Comparison of ENCODE assay signal across 20 mouse cellular contexts in the genomic region with DNA sequence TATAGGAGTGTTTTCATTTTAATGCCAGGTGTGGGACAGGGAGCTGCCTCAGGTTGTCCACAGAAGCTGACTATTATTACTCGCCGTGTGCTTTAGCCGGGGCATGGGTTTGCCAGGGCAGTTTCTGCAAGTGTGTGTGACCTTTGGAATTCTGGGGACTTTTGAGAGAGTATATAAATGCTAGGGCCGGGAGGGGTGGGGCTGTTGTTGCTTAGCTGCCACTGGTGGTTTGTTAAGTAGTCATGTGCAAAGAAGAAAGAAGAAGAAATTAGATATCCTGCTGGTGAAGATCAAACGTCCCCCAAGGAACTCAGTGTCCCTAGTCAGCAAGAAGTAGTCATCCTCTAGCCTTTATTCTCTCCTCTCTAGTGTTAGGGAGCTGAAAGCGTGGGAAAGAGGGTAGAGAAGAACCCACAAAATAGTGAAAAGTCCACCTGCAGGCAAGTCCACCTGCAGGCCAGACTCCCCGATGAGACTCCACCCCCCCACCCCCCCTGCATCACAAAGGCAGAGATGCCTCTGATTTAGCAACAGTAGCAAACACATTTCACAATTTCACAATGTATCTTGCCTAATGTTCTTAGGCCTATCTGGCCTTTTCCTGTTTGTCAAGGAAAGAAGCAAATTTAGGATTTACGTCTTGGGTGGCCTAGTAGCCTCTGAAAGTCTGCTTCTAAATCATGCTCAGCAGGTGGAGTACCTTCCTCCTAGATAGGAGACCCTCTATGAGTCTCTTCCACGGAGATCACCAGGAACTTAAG. TPM values are rescaled to one million over a fixed set of nuclear protein-coding genes. Genes with fewer than 3 reads are reported as not detected.
DNase-seq lines count a peak whose midpoint lies in the region; ATAC-seq and TF ChIP-seq lines count a peak whose summit lies in the region.
"Had no signal": no experiment of that assay in that cellular context is flagged by ENCODE, and none has a peak within 500 bp of the region (broad histone marks: within the 10 kb centered on the region; RNA-seq: fewer than 3 reads in every experiment).

No protein-coding gene starts in this region.

- H3K27ac ChIP-seq in intestine, postnatal 0 days (ENCODE audit: low read depth, low read length), result peak overlapping the region; percentile 46; the same call in 1 of the 2 replicates
- H3K27ac ChIP-seq: forebrain, embryonic 12.5 days; hindbrain, postnatal 0 days; limb, embryonic 15.5 days; midbrain, embryonic 13.5 days; neural tube, embryonic 15.5 days; stomach, embryonic 15.5 days had no signal

- no peak overlapping the region for H3K4me3 ChIP-seq in intestine, postnatal 0 days (ENCODE audit: low read depth, low read length)
- H3K4me3 ChIP-seq: forebrain, embryonic 12.5 days; heart, embryonic 12.5 days; limb, embryonic 15.5 days; midbrain, embryonic 13.5 days; neural tube, embryonic 15.5 days; stomach, embryonic 15.5 days had no signal

- no peak for ATAC-seq in CD4-positive, CD25-positive, alpha-beta regulatory T cell, adult 4 months
- peak; percentile 55 for ATAC-seq in intestine, postnatal 0 days
- ATAC-seq: hindbrain, postnatal 0 days; midbrain, embryonic 13.5 days had no signal

- H3K27me3 ChIP-seq in intestine, postnatal 0 days (replicated peaks; ENCODE audit: control insufficient read depth, insufficient read depth, low read length), result no peaks in the 10 kb centered on the region
- H3K27me3 ChIP-seq: heart, embryonic 12.5 days; limb, embryonic 15.5 days; midbrain, embryonic 13.5 days; neural tube, embryonic 15.5 days; stomach, embryonic 15.5 days had no signal

- H3K9me3 ChIP-seq in intestine, postnatal 0 days (ENCODE audit: control insufficient read depth), result no peaks in the 10 kb centered on the region
- H3K9me3 ChIP-seq: limb, embryonic 15.5 days; midbrain, embryonic 13.5 days; neural tube, embryonic 15.5 days; stomach, embryonic 15.5 days had no signal

- peak; percentile 42 for DNase-seq in CD4-positive, CD25-positive, alpha-beta regulatory T cell, adult 2 months (ENCODE audit: low read depth, low spot score)
- peak; percentile 18 for DNase-seq in lung, postnatal 36 days
- no peak for DNase-seq in lung, adult 18-20 months
- peak; percentile 20 for DNase-seq in yolk sac, embryonic 10.5 days (ENCODE audit: low spot score)
- DNase-seq in heart, postnatal 4 days, result no peak
- no peak for DNase-seq in left cerebral cortex, adult 8-10 months (ENCODE audit: low spot score in 2 of 2)
- DNase-seq: adrenal gland, postnatal 14 days; cerebellum, adult 8-10 months; kidney, adult 8-10 months; kidney, postnatal 4 days; lung, postnatal 4 days had no signal

- 41% methylated on average over 9 of the region's 9 CpGs for WGBS in intestine, postnatal 0 days

- H3K4me1 ChIP-seq in intestine, postnatal 0 days (replicated peaks; ENCODE audit: control insufficient read depth, insufficient read depth, low read length), result peaks cover 13% of the 10 kb centered on the region

- H3K4me2 ChIP-seq in intestine, postnatal 0 days (replicated peaks; ENCODE audit: low read depth), result peak overlapping the region; percentile 6; the same call in 1 of the 2 replicates
- H3K4me2 ChIP-seq: forebrain, embryonic 12.5 days; heart, embryonic 12.5 days; limb, embryonic 15.5 days; midbrain, embryonic 13.5 days; neural tube, embryonic 15.5 days; stomach, embryonic 15.5 days had no signal

- TF ChIP-seq CTCF in intestine, postnatal 0 days (IDR thresholded peaks at IDR 0.05; ENCODE audit: low read depth), result no peak

- no peak overlapping the region for H3K9ac ChIP-seq in intestine, postnatal 0 days (ENCODE audit: low read depth, low read length)
- H3K9ac ChIP-seq: forebrain, embryonic 12.5 days; heart, embryonic 12.5 days; limb, embryonic 15.5 days; midbrain, embryonic 13.5 days; neural tube, embryonic 15.5 days; stomach, embryonic 15.5 days had no signal

- no peaks in the 10 kb centered on the region for H3K36me3 ChIP-seq in intestine, postnatal 0 days (ENCODE audit: control insufficient read depth, insufficient read depth)
- H3K36me3 ChIP-seq: forebrain, embryonic 12.5 days; heart, embryonic 12.5 days; limb, embryonic 15.5 days; midbrain, embryonic 13.5 days; neural tube, embryonic 15.5 days; stomach, embryonic 15.5 days had no signal

RNA-seq across cellular contexts. Expression of a gene that starts 17.6 kb away (rescaled TPM):
- under 1 TPM; 0.55 to 0.67 TPM for polyA plus RNA-seq in CD4-positive, CD25-positive, alpha-beta regulatory T cell, adult 4 months (2017; shearing (Covaris generic))
- 0.03 and 0.05 TPM in 2 replicates for polyA plus RNA-seq in intestine, postnatal 0 days (2015; fragmentation: Nextera tagmentation; extraction: Ambion mirVana)
- total RNA-seq in heart, postnatal 4 days (2021), result under 1 TPM; 0.05 TPM
- under 1 TPM; 0.07 to 0.34 (median 0.13) TPM for total RNA-seq in left cerebral cortex, adult 8-10 months (2022)
- total RNA-seq: hindbrain, postnatal 0 days had no signal

Comparison
In these comparisons a context has a peak if more than half of its experiments do, and no peak if none do; other contexts are left out.
1. DNase-seq: peak in CD4-positive, CD25-positive, alpha-beta regulatory T cell, adult 2 months (single experiment), lung, postnatal 36 days (single experiment) and yolk sac, embryonic 10.5 days (single experiment); none in lung, adult 18-20 months (0 of 2), heart, postnatal 4 days (single experiment) and left cerebral cortex, adult 8-10 months (0 of 2).